Mouse (Mus musculus) thymus, adult 2 months (tissue): ENCODE data around the gene Iffo2. TPM values are rescaled to one million over a fixed set of nuclear protein-coding genes. Genes with fewer than 3 reads are reported as not detected.

Source experiments
- DNase-seq: peaks from one replicate; pipeline ENCODE4 v3.0.0; 2021
- H3K27ac ChIP-seq: fragments of 200-500 bp; 2 replicates; pipeline ENCODE4 v1.5.1; 2012; ENCODE audit warnings: low read length, control low read depth; ENCODE audit not compliant: control insufficient read depth, insufficient read depth
- H3K27me3 ChIP-seq: fragments of 200-500 bp; 2 replicates; pipeline ENCODE4 v1.6.1; 2012; ENCODE audit warnings: mild to moderate bottlenecking, low read length, moderate library complexity, mixed read lengths; ENCODE audit not compliant: control insufficient read depth, insufficient read depth
- H3K36me3 ChIP-seq: fragments of 200-500 bp; 2 replicates; pipeline ENCODE4 v1.6.1; 2012; ENCODE audit warnings: mild to moderate bottlenecking, low read length, moderate library complexity; ENCODE audit not compliant: control insufficient read depth, insufficient read depth
- H3K4me1 ChIP-seq: fragments of 200-500 bp; replicated peaks from 2 replicates; pipeline ENCODE4 v1.6.1; 2012; ENCODE audit warnings: low read length; ENCODE audit not compliant: control insufficient read depth, insufficient read depth
- H3K4me3 ChIP-seq: fragments of 200-500 bp; 2 replicates; pipeline ENCODE4 v1.5.1; 2012; ENCODE audit warnings: mild to moderate bottlenecking, low read length, control low read depth, moderate library complexity; ENCODE audit not compliant: control insufficient read depth, insufficient read depth
- CTCF ChIP-seq: fragments of 200-500 bp; IDR thresholded peaks from 2 replicates; pipeline ENCODE4 v1.5.1; 2012; ENCODE audit warnings: mild to moderate bottlenecking, control low read depth, low read length, moderate library complexity, borderline replicate concordance; ENCODE audit not compliant: control insufficient read depth, poor library complexity, insufficient read depth; ENCODE audit errors: extremely low read depth
- POLR2A ChIP-seq: fragments of 200-500 bp; IDR thresholded peaks from 2 replicates; pipeline ENCODE4 v1.6.1; 2012; ENCODE audit warnings: mild to moderate bottlenecking, low read length, control low read depth, moderate library complexity; ENCODE audit not compliant: control insufficient read depth, poor library complexity, insufficient read depth; ENCODE audit errors: extremely low read depth
- WGBS: fragments of 180-500 bp; shearing (Covaris S2); methylation state at CpG from one replicate; pipeline ENCODE4 v1.1.7; 2018; 5-methylcytosine and 5-hydroxymethylcytosine counted together
- polyA plus RNA-seq: library from polyadenylated mRNA; depleted of rRNA; stranded (reverse); fragments of >200 nt; gene quantifications from 2 replicates; pipeline ENCODE4 v1.2.3, GENCODE M21; 2012

Gene Iffo2
- polyA plus RNA-seq, 1 experiment: 5.4 TPM

- WGBS: 87% methylated on average over 6 of the region's 6 CpGs
- TF ChIP-seq POLR2A: no peak
- no peak for TF ChIP-seq CTCF
- Histone ChIP-seq H3K4me3 (no peak overlapping the region), H3K27ac (no peak overlapping the region), H3K36me3 (no peaks in the 10 kb centered on the region), H3K4me1 (peaks cover 31% of the 10 kb centered on the region), H3K27me3 (no peaks in the 10 kb centered on the region)
- DNase-seq: no peak
Measured at GRCm38 (mm10) chr4:139593383-139593782, 63.0 kb downstream of the Iffo2 start.

- TF ChIP-seq CTCF (no peak), POLR2A (no peak)
- WGBS: 60% methylated on average over 3 of the region's 3 CpGs
- H3K4me1 ChIP-seq: peaks cover 36% of the 10 kb centered on the region
- no peaks in the 10 kb centered on the region for H3K27me3 ChIP-seq
- DNase-seq: no peak
- H3K4me3 ChIP-seq: no peak overlapping the region
- no peaks in the 10 kb centered on the region for H3K36me3 ChIP-seq
- no peak overlapping the region for H3K27ac ChIP-seq
Measured at GRCm38 (mm10) chr4:139594062-139594461, 63.7 kb downstream of the Iffo2 start.

- WGBS: 21% methylated on average over 9 of the region's 9 CpGs
- peaks cover 51% of the 10 kb centered on the region for H3K4me1 ChIP-seq
- no peaks in the 10 kb centered on the region for H3K27me3 ChIP-seq
- H3K27ac ChIP-seq: no peak overlapping the region; the same call in 1 of the 2 replicates
- H3K36me3 ChIP-seq: no peaks in the 10 kb centered on the region
- no peak overlapping the region for H3K4me3 ChIP-seq
- DNase-seq: no peak
- no peak for TF ChIP-seq CTCF
- TF ChIP-seq POLR2A: no peak
Measured at GRCm38 (mm10) chr4:139596715-139597114, 66.4 kb downstream of the Iffo2 start.

GRCm38 (mm10) chr4:139597286-139598284 is 67.2 kb downstream of the Iffo2 start:
- Histone ChIP-seq H3K4me3 (no peak overlapping the region), H3K4me1 (peaks cover 57% of the 10 kb centered on the region), H3K27me3 (no peaks in the 10 kb centered on the region), H3K27ac (peak overlapping the region; percentile 92; the same call in 1 of the 2 replicates), H3K36me3 (no peaks in the 10 kb centered on the region)
- WGBS: 16% methylated on average over 20 of the region's 20 CpGs
- TF ChIP-seq CTCF: no peak
- no peak for TF ChIP-seq POLR2A
- DNase-seq: peak; percentile 33

- H3K4me3 ChIP-seq: no peak overlapping the region
- 31% methylated on average over 13 of the region's 13 CpGs for WGBS
- no peaks in the 10 kb centered on the region for H3K36me3 ChIP-seq
- H3K27me3 ChIP-seq: no peaks in the 10 kb centered on the region
- peak overlapping the region; percentile 92 for H3K27ac ChIP-seq
- no peak for TF ChIP-seq POLR2A
- no peak for TF ChIP-seq CTCF
- peaks cover 63% of the 10 kb centered on the region for H3K4me1 ChIP-seq
- DNase-seq: no peak
Measured at GRCm38 (mm10) chr4:139598356-139598755, 68.0 kb downstream of the Iffo2 start.

GRCm38 (mm10) chr4:139598950-139599518 is 68.7 kb downstream of the Iffo2 start:
- DNase-seq: peak; percentile 74
- Histone ChIP-seq H3K4me1 (peaks cover 63% of the 10 kb centered on the region), H3K27me3 (no peaks in the 10 kb centered on the region), H3K36me3 (no peaks in the 10 kb centered on the region), H3K4me3 (peak overlapping the region; percentile 46), H3K27ac (peak overlapping the region; percentile 92)
- TF ChIP-seq CTCF: no peak
- no peak for TF ChIP-seq POLR2A
- 0% methylated on average over 12 of the region's 12 CpGs for WGBS
